ENCODE assay signal across 7 mouse cellular contexts in the genomic region with DNA sequence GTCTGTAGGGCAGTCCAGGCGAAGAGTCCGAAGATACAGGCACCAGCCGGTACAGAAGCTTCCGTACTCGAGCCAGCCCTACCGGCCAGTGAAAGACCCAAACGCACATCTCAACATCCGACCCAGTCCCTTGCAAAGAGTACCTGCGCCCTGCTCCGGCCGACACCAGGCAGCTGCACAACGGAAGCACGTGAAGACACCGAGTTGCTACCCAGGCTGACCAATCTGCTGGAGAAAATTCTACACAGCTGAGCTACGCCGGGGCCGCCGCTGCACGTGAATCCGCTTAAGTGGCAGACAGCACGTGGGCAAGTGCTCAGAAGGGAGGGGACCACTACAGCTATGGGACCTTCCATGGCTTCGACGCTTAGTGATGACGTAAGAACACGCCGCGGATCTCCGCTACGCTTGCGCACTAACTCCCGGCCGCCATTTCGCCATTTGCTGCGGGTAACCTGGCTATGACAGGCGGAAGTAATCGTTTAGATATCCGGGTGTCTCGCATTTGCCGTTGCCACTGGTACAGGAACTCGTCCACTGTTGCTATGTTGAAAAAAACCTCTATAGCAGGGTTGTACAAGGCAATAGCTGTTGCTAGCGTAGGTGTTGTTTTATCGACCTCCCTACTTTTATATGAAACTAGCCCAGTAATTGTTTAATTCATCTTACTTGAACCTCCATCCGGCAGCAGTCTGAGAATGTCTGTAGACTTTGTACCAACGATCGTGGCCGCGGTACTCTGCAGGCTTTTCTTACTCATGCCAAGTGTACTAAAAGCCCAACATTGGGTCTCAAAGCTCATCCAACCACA. TPM values are rescaled to one million over a fixed set of nuclear protein-coding genes. Genes with fewer than 3 reads are reported as not detected.
DNase-seq lines count a peak whose midpoint lies in the region; ATAC-seq lines count a peak whose summit lies in the region.

A gene (minus strand): TSS at position 365 of the 811 bp plus-strand sequence.

- peak within 1 kb of the TSS; percentile 63 for H3K9ac ChIP-seq in embryonic facial prominence, embryonic 12.5 days
- H3K9ac ChIP-seq in limb, embryonic 11.5 days (ENCODE audit: low read length): peak within 1 kb of the TSS; percentile 62
- peak within 1 kb of the TSS; percentile 59 for H3K9ac ChIP-seq in midbrain, embryonic 14.5 days (replicated peaks; ENCODE audit: low read length)

- H3K27ac ChIP-seq in embryonic facial prominence, embryonic 12.5 days: peak within 1 kb of the TSS; percentile 75
- peak within 1 kb of the TSS; percentile 68 for H3K27ac ChIP-seq in limb, embryonic 11.5 days (replicated peaks; ENCODE audit: low read depth, low read length)
- peak within 1 kb of the TSS; percentile 74 for H3K27ac ChIP-seq in midbrain, embryonic 14.5 days (replicated peaks; ENCODE audit: low read depth, low read length)

- no peaks in the 10 kb centered on the region for H3K27me3 ChIP-seq in embryonic facial prominence, embryonic 12.5 days
- no peaks in the 10 kb centered on the region for H3K27me3 ChIP-seq in limb, embryonic 11.5 days (ENCODE audit: control insufficient read depth, insufficient read depth, low read length)
- no peaks in the 10 kb centered on the region for H3K27me3 ChIP-seq in midbrain, embryonic 14.5 days (ENCODE audit: control insufficient read depth, insufficient read depth, low read length)

- H3K4me2 ChIP-seq in embryonic facial prominence, embryonic 12.5 days (replicated peaks): peak within 1 kb of the TSS; percentile 86
- peak within 1 kb of the TSS; percentile 70 for H3K4me2 ChIP-seq in limb, embryonic 11.5 days (ENCODE audit: low read depth, severe bottlenecking)
- H3K4me2 ChIP-seq in midbrain, embryonic 14.5 days (ENCODE audit: low read length): peak within 1 kb of the TSS; percentile 59

- peaks cover 7% of the 10 kb centered on the region; the same call in 1 of the 2 replicates for H3K4me1 ChIP-seq in embryonic facial prominence, embryonic 12.5 days
- no peaks in the 10 kb centered on the region for H3K4me1 ChIP-seq in limb, embryonic 11.5 days (ENCODE audit: control insufficient read depth, insufficient read depth, low read length)
- peaks cover 3% of the 10 kb centered on the region; the same call in 1 of the 2 replicates for H3K4me1 ChIP-seq in midbrain, embryonic 14.5 days (ENCODE audit: control insufficient read depth, insufficient read depth, low read length)

- DNase-seq in adrenal gland, postnatal 25 days: peak; percentile 95
- peak; percentile 100 for DNase-seq in heart, adult 11 months
- DNase-seq in kidney, adult 18-20 months: peak; percentile 99
- peak; percentile 98 for DNase-seq in limb, embryonic 11.5 days (ENCODE audit: low spot score)
- peak; percentile 100 for DNase-seq in midbrain, embryonic 14.5 days
- DNase-seq in spleen, adult 18-20 months: peak; percentile 95

- ATAC-seq in embryonic facial prominence, embryonic 12.5 days (ENCODE audit: insufficient number of reproducible peaks, insufficient read depth, low FRiP score, low TSS enrichment): peak; percentile 96
- peak; percentile 95 for ATAC-seq in limb, embryonic 11.5 days (ENCODE audit: insufficient number of reproducible peaks, low FRiP score, low TSS enrichment, low read depth)
- ATAC-seq in midbrain, embryonic 14.5 days (ENCODE audit: low FRiP score, low TSS enrichment): peak; percentile 97

- peaks cover 15% of the 10 kb centered on the region for H3K36me3 ChIP-seq in embryonic facial prominence, embryonic 12.5 days
- peaks cover 3% of the 10 kb centered on the region for H3K36me3 ChIP-seq in limb, embryonic 11.5 days (ENCODE audit: control insufficient read depth, insufficient read depth, low read length)
- peaks cover 25% of the 10 kb centered on the region for H3K36me3 ChIP-seq in midbrain, embryonic 14.5 days (ENCODE audit: control insufficient read depth, insufficient read depth, low read length)

- H3K4me3 ChIP-seq in embryonic facial prominence, embryonic 12.5 days: peak within 1 kb of the TSS; percentile 67
- peak within 1 kb of the TSS; percentile 58 for H3K4me3 ChIP-seq in limb, embryonic 11.5 days (ENCODE audit: low read depth, low read length)
- H3K4me3 ChIP-seq in midbrain, embryonic 14.5 days (replicated peaks; ENCODE audit: low read depth, low read length): peak within 1 kb of the TSS; percentile 61

- WGBS in embryonic facial prominence, embryonic 12.5 days: under 1% methylated on average over 47 of the region's 47 CpGs
- under 1% methylated on average over 47 of the region's 47 CpGs for WGBS in limb, embryonic 11.5 days
- WGBS in midbrain, embryonic 14.5 days: under 1% methylated on average over 47 of the region's 47 CpGs

- H3K9me3 ChIP-seq in embryonic facial prominence, embryonic 12.5 days: no peaks in the 10 kb centered on the region
- no peaks in the 10 kb centered on the region for H3K9me3 ChIP-seq in limb, embryonic 11.5 days (ENCODE audit: control insufficient read depth, low read length)
- no peaks in the 10 kb centered on the region for H3K9me3 ChIP-seq in midbrain, embryonic 14.5 days (ENCODE audit: control insufficient read depth, low read length)

RNA-seq across cellular contexts. Expression of the gene that starts here (rescaled TPM):
- total RNA-seq in adrenal gland, postnatal 25 days (2021): 46.9 and 59.8 TPM in 2 replicates
- polyA plus RNA-seq in embryonic facial prominence, embryonic 12.5 days (2016; fragmentation: Nextera tagmentation; extraction: Ambion mirVana): 29.2 and 30.7 TPM in 2 replicates
- 29.4 and 31.1 TPM in 2 replicates for polyA plus RNA-seq in limb, embryonic 11.5 days (2014; fragmentation: Nextera tagmentation; extraction: Ambion mirVana)
- 18.0 and 21.6 TPM in 2 replicates for polyA plus RNA-seq in midbrain, embryonic 14.5 days (2014; fragmentation: Nextera tagmentation; extraction: Ambion mirVana)

Comparison
In these comparisons a context has a peak if more than half of its experiments do, and no peak if none do; other contexts are left out.
1. Peak in every context shown above with its lines: DNase-seq, ATAC-seq, H3K4me3 ChIP-seq and H3K27ac ChIP-seq.